Mouse (Mus musculus) layer of hippocampus, postnatal 14 days (tissue): Measurements from ENCODE around the gene Cxcr2. TPM values are rescaled to one million over a fixed set of nuclear protein-coding genes. Genes with fewer than 3 reads are reported as not detected.

Experiments
- DNase-seq, 2 experiments: peaks; one replicate each; pipeline ENCODE4 v3.0.0; 2021 to 2022; ENCODE audit warnings: low spot score in 2 of 2, mixed read lengths in 1 of 2
- long read RNA-seq, 2 experiments: library from polyadenylated mRNA; stranded (forward); transcript quantifications; one replicate each; pipeline ENCODE4 v2.0.0; 2021
- total RNA-seq, 2 experiments: library from RNA; stranded (reverse); gene quantifications; 2 replicates each; pipeline ENCODE4 v1.2.3; 2021

The Cxcr2 gene
- total RNA-seq, result not detected
- long read RNA-seq, experiment 1, result 0 reads
- long read RNA-seq, experiment 2, result 0 reads

DNA sequence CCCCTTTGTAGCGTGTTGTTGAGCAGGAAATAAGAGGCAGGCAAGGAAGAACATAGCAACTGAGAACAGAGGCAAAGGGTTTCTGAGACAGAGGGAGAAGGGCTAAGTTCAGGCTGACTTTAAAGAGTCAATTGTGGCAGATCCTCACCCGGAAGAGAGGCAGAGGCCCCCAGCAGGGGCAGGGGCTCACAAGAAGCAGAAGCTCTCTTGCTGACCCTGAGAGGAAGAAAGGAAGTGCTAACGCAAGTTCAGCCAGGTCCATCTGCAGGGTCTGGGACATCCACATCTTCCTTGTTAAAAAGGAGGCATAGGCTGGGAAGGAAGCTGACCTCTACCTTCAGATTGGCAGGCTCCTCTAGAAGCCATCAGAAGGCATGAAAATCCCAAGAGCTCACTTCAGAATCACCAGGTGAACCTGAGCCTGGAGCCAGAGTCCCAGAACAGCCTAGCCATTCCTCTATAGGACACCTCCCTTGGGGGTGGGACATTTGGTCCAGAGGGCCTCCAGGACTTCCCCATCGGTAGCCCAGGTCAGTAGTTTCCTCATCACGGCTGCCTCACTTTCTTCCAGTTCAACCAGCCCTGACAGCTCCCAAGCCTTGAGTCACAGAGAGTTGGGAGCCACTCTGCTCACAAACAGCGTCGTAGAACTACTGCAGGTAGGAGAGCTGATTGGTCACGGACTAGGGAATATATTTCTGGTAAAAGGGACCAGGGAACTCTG lies at the start of gene Cxcr2:
Gene Cxcr2, plus strand, starts transcription at position 529 of the 724 bp plus-strand sequence.
- no peak for DNase-seq

DNA sequence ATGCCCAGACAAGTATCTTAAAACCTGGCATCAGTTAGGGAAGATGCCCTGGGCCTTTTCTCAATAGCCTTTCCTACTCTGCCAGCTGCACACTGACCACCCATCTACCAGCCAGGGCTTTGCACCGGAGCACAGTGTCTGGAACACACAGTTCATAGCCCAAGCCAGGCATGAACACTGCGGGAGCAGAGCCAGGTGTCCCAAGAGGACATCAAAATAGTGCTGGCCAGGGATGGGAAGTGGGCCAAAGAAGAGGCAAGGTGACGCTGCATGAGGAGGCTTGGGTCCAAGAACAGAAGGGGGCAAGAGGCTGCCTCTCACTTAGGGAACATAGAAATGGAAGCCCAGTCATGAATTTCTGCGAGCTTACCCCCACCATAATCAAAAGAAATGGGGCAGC lies 48.1 kb upstream of the Cxcr2 start:
- no peak for DNase-seq

DNA sequence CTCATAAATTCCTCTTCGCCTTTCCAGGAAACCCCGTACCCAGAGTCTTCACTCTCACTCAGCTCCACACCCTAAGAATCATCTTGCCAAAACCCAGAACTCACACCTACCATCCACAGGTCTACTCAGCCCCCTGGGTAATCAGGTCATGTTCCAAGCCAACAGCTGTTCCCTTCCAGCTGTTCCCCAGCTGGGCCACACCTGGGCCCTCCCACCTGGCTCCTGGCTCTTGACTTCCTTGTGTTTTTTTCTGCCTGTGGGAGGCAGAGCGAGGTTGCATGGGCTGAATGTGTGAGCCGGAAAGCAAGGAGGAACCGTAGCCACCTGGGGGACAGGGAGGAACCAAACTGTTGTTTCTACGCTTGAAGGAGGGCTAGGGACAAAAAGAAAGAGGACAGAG lies 47.6 kb upstream of the Cxcr2 start:
- no peak for DNase-seq

DNA sequence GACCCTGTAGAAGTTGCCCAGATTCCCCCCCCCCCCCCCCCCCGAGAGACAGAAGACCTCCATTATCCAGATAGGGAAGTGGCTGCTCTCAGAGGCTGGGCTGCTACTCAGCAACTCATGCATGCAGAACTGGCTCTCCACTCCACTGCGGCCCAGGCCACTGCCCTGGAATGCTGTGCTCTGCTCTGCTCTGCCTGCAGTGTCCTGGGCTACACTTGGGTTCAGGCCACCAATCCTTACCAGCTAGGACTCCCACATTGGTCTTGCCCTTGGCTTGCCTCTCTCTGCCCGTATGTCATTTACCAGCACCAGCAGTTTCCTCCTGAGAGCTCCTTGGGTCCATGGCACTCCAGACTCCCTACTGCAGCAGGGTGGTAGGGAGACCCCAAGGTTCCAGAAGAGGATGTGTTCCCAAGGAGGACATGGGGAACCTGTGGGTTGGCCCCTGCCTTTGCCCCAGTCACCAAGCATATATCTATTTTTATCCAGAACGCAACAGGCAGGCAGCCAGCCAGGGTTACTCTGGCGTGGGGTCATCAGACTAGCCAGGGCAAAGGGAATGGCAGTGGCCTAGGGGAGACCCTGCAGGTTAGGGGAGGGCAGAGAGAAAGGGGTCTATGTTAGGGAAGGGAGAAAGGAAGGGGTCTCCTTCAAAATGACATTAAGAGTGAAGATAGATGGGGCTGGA lies 45.7 kb upstream of the Cxcr2 start:
- no peak for DNase-seq

DNA sequence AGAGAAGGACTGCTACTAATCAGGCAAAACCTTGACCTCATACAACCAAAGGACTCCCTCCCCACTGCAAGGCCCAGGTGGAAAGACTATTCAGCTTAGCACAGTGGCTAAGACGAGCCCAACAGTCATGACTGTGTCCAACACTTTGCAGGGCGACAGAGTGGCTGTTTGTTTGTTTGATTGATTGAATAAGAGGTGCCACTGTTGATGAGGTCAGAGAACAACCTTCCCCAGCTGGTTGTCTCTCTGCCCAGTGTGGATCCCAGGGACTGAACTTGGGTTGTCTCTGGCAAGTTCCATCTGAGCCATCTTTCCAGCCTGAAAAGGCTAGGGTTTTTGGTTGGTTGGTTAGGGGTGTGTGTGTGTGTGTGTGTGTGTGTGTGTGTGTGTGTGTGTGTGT lies 44.1 kb upstream of the Cxcr2 start:
- DNase-seq, result no peak

DNA sequence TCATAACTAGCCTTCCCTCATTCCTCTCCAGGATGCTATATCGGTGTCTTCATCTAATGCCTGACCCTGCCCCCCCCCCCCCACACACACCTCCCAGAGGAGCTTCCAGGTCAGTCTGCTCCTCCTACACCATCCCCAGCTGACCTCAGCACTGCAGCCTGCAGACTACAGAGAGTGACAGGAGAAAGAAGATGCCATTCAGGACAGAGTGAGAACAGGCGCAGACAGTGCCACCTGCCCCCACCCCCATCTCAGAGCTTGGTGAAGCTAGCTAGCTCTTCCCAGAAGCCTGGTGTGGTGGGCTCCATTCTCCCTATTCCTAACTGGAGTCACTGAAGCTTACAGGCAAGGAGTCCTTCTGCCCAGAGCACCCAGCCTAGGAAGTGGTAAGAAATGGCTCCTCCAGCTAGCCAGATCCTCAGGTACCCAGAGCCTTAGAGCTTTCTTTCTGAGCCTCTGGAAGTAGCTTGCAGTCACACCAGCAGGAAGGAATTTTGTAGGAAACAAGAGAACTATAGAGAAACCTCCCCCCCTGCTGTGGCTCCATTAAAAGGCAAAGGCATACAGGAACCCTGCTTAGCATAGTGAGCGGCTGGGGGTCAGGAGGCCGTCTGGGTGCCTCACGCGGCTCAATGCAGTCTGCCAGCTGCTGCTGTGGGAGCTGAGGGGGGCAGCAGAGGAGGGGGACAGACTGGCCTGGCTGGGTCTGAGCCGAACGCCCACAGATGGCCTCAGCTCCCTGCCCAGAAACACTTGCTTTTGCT lies 42.7 kb upstream of the Cxcr2 start:
- peak in 1 of 2 experiments; percentile 67 for DNase-seq

DNA sequence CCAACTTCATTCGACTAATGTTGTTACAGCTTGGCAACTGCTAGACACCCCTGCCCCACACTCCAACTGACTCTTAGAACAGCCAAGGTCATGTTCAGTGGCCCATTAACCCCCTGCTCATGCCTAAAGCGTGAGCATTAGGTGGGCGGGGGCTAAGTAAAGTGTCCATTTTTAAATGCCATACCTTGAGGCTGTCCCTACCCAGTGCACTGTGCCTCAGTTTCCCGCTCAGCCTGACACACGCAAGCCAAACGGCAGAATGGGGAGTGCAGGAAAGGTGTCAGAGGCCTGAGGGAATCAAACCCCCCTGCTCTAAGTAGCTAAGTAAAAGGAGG lies 42.1 kb upstream of the Cxcr2 start:
- DNase-seq, result no peak

DNA sequence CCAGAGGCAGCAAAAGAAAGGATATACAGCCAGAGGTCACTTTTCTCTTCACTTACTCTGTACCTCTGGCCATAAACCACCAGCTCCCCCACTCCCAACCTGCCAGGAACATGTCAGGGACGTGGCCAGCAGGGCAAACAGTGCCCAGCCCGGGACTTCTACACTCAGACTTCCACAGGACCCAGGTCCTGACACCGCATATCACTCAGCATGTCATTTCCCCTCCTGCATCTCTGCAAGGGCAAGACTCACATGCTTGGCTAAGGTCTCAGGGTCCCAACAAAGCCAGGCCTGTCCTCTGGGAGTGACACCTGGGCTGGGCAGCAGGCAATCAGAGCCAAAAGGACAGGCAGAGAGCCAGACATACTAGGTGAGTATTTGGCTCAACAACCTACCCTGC lies 40.7 kb upstream of the Cxcr2 start:
- no peak for DNase-seq

DNA sequence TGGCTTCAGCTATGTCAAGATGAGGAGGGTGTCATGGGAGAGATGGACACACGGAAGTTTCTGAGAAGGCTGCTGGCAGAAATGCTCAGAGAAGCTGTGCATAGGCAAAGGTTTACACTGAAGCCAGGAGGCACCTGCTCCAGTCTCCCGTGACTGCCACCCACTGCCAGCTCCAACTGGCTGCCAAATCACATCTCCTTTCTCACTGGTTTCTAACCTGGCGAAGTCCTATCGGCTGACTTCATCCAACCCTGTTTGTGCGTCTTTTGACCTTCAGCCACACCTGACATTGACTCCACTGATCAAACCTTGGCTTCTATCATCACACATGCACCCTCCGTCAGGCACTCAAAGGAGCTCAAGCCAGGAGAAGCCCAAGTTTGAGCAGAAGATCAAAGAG lies 35.9 kb upstream of the Cxcr2 start:
- no peak for DNase-seq

DNA sequence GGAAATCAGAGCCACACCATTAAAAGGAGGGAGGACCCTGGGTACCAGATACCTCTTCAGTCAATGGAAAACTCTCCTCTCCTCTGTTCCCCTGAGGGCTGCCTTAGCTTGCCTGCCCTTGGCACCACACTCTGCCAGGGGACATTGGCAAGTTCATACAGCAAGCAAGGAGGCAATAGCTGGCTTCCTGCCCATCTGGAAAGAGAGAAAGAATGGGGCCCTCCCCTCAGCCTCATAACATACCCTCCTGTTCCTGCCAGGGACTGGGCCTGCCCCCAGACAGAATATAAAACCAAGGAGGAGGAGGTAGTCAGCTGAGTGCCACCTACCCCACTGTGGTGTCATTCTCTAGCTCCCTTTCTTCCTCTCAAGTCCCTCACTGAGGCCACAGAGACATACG lies 34.7 kb upstream of the Cxcr2 start:
- no peak for DNase-seq

DNA sequence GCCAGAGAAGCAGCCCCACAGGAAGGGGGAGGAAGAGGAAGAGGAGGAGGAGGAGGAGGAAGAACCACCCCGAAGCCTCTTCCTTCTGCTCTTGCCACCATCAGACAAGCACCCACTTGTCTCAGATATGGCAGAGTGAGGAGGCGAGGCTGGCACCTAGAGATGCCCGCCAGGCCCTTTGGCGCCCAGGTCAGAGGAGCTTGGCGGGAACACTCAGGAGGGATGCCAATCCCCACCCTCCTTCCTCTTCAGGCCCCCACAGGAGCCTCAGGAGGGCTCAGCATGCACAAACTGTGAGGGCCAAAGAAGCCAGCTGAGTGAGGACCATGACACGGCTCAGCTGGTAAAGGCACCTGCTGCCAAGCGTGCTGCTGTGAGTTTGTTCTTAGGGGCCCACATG lies 32.7 kb upstream of the Cxcr2 start:
- no peak for DNase-seq

DNA sequence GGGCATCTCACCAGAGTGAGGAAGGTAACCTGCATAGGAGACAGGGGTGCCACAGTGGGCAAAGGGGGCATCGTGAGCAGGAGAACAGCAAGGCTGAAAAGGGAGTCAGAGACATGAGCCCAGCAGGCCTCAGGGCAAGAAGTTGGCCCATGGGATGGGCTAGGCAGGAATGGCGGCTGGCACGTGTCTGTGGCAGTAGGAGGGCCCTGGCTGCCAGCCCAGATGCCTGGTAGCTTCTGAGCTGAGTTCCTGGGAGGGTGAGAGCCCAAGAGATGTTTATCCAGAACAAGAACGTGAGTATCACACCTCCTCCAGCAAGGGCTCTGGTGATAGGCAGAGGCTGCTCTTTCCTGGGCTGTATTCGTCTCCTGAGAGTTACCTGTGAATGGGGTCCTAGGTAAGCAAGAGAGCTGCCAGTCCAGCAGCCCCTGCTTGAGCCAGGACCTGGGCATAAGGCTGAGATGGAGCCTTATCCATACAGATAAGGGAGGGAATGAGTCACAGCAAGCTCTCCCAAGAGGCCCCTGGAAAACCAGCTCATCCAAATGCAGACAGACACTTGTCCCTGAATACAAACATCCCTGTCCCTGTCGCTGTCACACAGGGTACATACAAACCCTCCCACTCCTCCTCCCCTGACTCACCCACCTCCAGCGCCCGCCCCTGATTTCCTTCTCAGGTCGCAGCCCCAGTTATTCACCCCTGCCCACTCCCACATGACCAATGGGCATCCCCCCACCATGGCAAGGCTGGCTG lies 31.8 kb upstream of the Cxcr2 start:
- peak in 1 of 2 experiments; percentile 45 for DNase-seq

DNA sequence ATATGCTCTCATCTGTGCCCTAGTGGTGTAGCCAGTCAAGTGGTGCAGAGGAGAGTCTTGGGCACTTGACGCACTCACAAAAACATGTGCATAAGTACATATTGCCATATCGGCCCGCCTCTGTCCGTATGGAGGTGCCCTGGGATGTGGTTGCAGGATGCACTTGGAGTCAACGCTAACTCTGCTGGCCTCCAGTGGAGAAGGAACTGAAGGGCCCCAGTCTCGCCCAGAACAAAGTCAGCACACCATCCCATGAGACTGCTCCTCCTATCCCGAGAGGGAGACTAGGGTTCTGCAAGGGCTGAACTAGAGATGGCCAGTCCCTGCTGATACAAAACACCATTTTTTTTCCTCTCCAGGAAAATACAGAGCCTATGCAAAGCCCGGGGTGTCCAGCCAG lies 30.6 kb upstream of the Cxcr2 start:
- DNase-seq, result no peak

DNA sequence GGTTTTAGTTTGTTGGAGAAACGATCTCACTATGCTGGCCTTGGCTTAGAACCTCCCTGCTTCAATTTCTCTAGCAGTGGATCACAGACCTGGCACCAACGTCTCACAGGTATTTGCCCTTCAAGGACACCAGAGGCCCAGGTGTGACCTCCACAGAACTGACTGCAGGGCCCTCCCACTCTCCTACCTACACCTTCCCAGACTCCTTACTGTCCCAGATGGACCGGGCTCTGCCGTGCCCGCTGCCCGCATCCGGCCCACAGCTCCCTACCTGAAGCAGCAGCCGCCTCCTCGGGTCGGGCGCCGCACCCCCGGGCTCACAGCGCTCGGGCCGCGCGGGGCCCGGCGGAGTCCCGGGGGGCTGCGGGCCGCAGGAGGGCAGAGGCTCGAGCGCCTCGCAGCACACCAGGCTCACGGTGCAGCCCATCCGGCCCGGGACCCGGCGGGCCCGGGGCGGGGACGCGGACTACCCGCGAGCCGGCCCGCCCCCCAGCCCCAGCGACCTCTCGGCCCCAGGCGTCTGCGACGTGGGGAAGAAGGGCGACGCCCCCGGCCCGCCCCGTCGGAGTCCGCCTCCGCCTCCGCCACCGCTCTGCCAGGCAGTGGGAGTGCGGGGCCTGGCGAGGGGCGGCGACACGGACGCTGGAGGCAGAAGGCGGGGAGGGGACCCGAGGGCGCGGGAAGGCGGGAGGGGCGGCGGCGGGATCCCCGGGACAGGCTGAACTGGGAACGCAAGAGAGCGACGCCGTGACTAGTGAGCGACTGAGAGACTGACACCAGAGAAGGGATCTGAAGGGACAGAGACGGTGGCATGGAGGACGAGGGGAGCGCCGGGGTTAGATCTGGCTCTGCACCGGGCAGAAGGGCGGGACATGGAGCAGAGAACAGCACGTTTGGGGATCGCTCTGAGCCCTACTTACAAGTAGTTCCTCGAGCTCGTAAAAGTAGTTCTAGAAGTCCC lies 29.5 kb upstream of the Cxcr2 start, which contains the start of gene Tns1:
Gene Tns1, minus strand, starts transcription at position 429 of the 961 bp plus-strand sequence.
- DNase-seq, result no peak

DNA sequence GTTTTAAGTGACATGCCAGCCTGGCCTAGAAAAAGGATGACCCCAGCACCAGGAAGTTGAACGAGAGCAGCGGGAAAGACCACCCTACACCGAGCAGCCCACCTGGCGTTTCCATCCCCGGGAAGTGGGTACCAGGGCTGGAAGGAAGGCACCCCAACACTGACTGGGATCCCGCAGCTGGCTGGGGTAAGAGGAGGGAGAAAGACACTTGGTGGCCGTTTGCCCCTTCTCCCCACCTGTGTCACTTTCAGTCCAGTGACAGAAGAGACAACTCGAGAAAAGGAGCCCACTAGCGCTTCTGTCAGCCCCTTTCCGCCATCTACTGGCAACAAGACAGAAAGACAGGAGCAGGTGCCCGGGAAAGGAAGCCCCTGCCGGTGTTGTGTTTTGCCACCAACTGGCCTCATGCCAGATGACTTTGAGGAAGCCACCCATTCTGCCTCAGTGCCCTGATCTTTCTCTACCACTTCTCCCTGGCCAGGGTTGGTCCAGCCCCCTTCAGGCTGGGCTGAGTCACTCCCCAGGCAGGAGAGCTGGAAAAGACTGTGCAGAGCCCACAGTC lies 28.7 kb upstream of the Cxcr2 start, which contains the start of gene Rufy4:
Gene Rufy4, plus strand, starts transcription at position 551 of the 562 bp plus-strand sequence.
- DNase-seq, result peak; percentile 64 to 77

DNA sequence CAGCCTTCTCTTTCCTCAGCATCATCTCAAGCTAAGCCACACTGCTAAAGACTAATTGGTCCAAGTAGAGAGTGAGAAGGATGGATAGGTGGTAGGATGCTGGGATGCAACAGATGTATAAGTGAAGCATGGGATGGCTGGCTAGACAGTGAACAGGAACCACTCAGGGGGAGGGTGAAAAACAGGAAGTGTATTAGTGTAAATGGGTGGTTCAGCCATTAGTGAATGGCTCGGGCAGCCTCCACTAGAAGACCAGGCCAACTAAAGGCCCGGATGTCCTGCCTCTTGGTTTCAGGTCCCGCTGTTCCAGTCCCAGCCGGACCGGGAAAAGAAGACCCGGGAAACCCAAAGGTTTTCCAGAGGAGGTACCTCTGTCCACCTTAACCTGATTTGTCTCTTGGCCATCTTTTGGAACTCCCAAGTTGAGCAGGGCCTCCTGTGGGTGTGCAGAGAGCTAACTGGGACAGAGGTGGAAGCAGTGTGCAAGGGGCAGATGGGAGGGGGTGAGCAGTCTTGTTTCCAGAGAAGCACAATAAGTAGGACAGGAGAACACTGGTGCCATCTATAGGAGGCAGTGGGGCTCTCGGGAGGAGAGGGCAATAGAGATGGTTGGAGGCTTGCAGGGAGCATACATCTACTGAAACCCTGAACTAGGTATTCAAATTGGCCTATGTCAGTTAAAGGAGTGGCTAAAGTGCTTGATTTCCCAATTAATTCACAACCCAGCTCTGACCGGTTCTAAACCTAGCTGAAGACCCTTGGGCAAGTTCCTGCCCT lies 22.7 kb upstream of the Cxcr2 start:
- no peak for DNase-seq

DNA sequence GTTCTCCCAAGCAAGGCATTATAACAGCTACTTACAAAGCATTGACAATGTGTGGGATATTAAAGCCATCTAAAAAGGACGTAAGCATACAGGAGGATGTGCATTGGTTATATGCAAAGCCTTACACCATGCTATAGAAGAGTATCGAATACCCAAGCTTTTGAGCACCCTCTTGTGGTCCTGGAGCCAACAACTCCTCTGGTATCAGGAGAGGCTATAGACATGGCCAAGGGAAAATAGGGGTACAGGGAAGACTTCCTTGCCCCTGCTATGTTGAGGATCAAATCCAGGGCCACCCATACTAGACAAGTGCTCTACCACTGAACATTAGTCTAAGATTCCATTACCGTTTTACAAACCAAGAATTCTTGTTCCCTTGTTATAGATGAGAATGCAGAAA lies 21.8 kb upstream of the Cxcr2 start:
- DNase-seq, result no peak

DNA sequence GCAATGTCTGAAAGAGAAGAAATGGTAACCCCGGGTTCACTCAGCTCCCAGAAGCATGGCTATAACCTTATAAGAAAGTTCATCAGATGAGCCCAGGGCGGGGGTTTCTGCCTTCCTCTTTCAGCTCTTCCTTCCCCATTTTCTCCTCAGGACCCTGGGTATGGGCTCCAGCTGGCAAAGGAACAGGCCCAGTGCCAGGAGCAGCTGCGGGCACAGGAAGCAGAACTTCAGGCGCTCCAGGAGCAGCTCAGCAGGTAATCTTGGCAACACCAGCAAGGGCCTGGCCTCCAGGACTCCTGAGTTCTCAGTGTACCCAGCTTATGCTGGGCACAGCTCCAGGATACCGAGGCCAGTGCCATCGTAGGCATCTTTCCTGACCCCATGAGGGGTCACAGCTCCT lies 19.8 kb upstream of the Cxcr2 start:
- no peak for DNase-seq

DNA sequence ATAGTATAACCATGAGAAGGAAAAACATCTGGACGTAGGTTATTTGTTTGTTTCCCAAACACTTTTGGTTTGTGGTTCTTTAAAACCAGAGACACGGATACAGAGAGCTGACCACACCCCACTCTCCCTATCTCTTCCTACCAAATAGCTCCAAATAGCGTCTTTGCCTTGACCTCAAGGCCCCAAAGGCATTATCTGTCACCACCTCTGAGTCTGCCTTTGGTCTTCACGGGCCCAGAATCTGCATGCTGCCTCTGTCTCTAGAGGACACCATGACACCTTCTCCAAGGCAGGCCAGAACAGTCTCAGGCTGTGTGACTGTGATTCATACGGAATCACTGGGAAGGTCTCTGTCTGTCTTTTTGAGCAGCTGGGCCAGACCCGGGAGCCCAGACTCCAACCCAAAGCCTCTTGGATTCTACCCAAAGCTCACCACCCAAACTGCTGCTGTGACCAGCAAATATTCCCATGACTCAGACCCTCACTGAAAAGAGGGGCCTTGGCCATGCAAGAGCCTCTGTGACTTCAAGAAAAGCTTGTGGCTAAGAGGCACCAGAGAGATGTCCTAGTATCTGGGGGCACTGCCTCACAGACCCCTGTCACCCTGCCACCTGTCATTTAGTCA lies 18.4 kb upstream of the Cxcr2 start:
- no peak for DNase-seq
